Mouse (Mus musculus) kidney, adult 2 months (tissue): ENCODE results near the gene Nav3.

ENCODE experiments used
- CTCF ChIP-seq: fragments of 200-500 bp; conservative IDR thresholded peaks from 2 replicates; pipeline ENCODE4 v1.5.1; 2011; ENCODE audit warnings: low read depth, mild to moderate bottlenecking, control low read depth, low read length, moderate library complexity, mixed read lengths; ENCODE audit not compliant: insufficient read depth, insufficient read length
- POLR2A ChIP-seq: fragments of 200-500 bp; IDR thresholded peaks from one replicate; pipeline ENCODE4 v1.6.1; 2011; ENCODE audit warnings: low read depth, low read length, control low read depth

- TF ChIP-seq POLR2A, result no peak
- TF ChIP-seq CTCF, result no peak
Observed at GRCm38 (mm10) chr10:110272818-110273217, 183.2 kb downstream of the Nav3 start.
